Mouse (Mus musculus) kidney, adult 9 months (tissue): ENCODE measurements around the gene Mrpl12.
A peak's percentile ranks its signal among the peaks of the same experiment; 100 is the strongest.
"Not testable (repeated sequence)": the region's sequence is repeated elsewhere in the genome, so short reads cannot be mapped to it uniquely, and the experiment has no call there.

Experiments used
- DNase-seq: peaks from one replicate; pipeline ENCODE4 v3.0.0; 2022

The Mrpl12 gene

GRCm38 (mm10) chr11:120510375-120511030 lies 26.1 kb downstream of the Mrpl12 start:
- no peak for DNase-seq

GRCm38 (mm10) chr11:120512790-120513453 lies 28.5 kb downstream of the Mrpl12 start:
- DNase-seq: no peak

- not testable (repeated sequence) for DNase-seq
Observed at GRCm38 (mm10) chr11:120514262-120514661, 29.8 kb downstream of the Mrpl12 start.

- DNase-seq: peak; percentile 93
Observed at GRCm38 (mm10) chr11:120515611-120516010, 31.2 kb downstream of the Mrpl12 start.

GRCm38 (mm10) chr11:120517147-120517546 lies 32.7 kb downstream of the Mrpl12 start:
- no peak for DNase-seq

GRCm38 (mm10) chr11:120518027-120518426 lies 33.6 kb downstream of the Mrpl12 start:
- no peak for DNase-seq

GRCm38 (mm10) chr11:120518558-120518957 lies 34.1 kb downstream of the Mrpl12 start:
- DNase-seq: no peak

GRCm38 (mm10) chr11:120519738-120520137 lies 35.3 kb downstream of the Mrpl12 start:
- DNase-seq: no peak

GRCm38 (mm10) chr11:120520498-120520897 lies 36.1 kb downstream of the Mrpl12 start:
- DNase-seq: no peak

- no peak for DNase-seq
Observed at GRCm38 (mm10) chr11:120520967-120521540, 36.6 kb downstream of the Mrpl12 start.

- DNase-seq: no peak
Observed at GRCm38 (mm10) chr11:120522581-120522980, 38.2 kb downstream of the Mrpl12 start.

GRCm38 (mm10) chr11:120525959-120526358 lies 41.5 kb downstream of the Mrpl12 start:
- no peak for DNase-seq

- DNase-seq: no peak
Observed at GRCm38 (mm10) chr11:120527690-120528354, 43.4 kb downstream of the Mrpl12 start.

- peak; percentile 56 for DNase-seq
Observed at GRCm38 (mm10) chr11:120528903-120529302, 44.5 kb downstream of the Mrpl12 start.

GRCm38 (mm10) chr11:120530085-120530964 lies 45.9 kb downstream of the Mrpl12 start, which contains the start of gene Gcgr:
Gcgr (plus strand) TSS chr11:120530699.
- no peak for DNase-seq

- peak; percentile 36 for DNase-seq
Observed at GRCm38 (mm10) chr11:120531646-120532045, 47.2 kb downstream of the Mrpl12 start.

GRCm38 (mm10) chr11:120534093-120534492 lies 49.7 kb downstream of the Mrpl12 start:
- no peak for DNase-seq

GRCm38 (mm10) chr11:120535145-120535544 lies 50.7 kb downstream of the Mrpl12 start:
- DNase-seq: no peak

- DNase-seq: no peak
Observed at GRCm38 (mm10) chr11:120535804-120536203, 51.4 kb downstream of the Mrpl12 start.

GRCm38 (mm10) chr11:120538485-120538884 lies 54.1 kb downstream of the Mrpl12 start:
- peak; percentile 89 for DNase-seq
